Mouse (Mus musculus) olfactory bulb, adult 2 months (tissue): Measurements from ENCODE around the gene Ttc33.

Experiments
- CTCF ChIP-seq: fragments of 200-500 bp; IDR thresholded peaks from 2 replicates; pipeline ENCODE4 v1.5.1; 2012; ENCODE audit warnings: low read depth, mild to moderate bottlenecking, low read length, moderate library complexity; ENCODE audit not compliant: insufficient read depth
- POLR2A ChIP-seq: fragments of 200-500 bp; IDR thresholded peaks from 2 replicates; pipeline ENCODE4 v1.6.1; 2012; ENCODE audit warnings: mild to moderate bottlenecking, low read depth, low read length, moderate library complexity; ENCODE audit not compliant: insufficient read depth

DNA sequence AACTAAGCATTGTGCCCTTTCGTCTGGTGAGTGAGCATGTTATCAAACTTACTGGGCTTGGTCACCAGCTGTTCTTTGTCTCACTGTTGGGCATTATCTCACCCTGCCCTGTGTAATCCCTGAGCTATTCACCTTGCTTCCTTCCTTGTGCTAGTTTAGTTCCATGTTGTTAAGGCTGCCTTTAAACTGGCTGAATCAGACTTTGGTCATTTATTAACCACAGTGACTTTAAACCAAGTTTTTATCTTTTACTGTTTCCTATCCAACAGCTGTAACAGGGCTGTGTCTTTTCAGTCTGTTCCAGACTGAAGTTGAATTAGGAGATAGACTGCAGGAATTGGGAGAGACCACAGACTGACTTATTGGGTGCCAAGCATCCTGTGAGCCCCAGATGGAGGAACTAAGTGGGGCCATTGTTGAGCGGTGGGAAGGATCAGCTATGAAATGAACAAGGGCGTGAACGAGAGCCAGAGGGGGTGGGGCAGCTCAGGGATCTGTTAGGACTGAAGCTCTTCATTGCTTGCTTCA, 10.7 kb downstream of the Ttc33 start:
- TF ChIP-seq POLR2A: no peak
- TF ChIP-seq CTCF: no peak
